Mouse (Mus musculus): Measurements from ENCODE around the gene Ski.

DNA sequence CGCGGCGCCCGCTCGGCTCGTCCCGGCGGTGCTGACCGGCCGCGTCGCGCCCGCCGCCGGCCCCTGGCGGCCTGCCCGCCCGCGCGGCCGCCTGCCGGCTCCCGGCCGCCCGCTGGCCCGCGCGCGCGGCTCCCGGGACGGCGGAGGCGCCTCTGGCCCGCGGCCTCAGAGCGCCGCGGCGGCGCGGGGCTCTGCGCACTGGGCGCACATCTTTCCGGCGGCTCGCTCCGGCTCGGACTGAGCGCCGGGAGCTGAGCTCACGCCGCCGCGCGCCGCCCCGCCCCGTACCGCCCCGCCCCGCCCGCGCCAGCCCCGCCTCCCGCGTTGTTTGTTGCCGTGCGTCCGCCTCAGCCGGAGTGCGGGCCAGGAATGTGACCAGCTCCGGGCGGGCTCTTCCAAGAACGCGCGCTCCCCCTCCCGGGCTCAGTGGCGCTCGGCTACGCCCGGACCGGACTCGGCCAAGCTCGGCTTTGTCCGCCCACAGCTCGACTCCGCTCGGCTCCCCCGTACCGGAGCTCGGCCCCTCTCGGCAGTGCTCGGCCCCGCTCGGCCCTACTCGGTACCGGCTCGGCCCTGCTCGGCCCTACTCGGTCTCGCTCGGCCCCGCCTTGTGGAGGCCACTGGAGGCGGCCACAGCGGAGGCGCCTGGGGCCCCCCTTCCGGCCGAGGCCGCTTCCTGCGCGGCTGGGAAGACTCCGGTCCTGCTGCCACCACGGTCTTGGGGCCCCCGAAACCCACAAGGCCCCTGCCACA, 625 bp upstream of the Ski start:
- TF ChIP-seq POLR2A (IDR thresholded peaks at IDR 0.05; ENCODE audit: extremely low read depth, insufficient read depth, low read length), result peak; percentile 90
- TF ChIP-seq CTCF (IDR thresholded peaks at IDR 0.05; ENCODE audit: low read depth, low read length), result peak; percentile 26
